9 mouse cellular contexts compared by ENCODE assay signal in the genomic region with DNA sequence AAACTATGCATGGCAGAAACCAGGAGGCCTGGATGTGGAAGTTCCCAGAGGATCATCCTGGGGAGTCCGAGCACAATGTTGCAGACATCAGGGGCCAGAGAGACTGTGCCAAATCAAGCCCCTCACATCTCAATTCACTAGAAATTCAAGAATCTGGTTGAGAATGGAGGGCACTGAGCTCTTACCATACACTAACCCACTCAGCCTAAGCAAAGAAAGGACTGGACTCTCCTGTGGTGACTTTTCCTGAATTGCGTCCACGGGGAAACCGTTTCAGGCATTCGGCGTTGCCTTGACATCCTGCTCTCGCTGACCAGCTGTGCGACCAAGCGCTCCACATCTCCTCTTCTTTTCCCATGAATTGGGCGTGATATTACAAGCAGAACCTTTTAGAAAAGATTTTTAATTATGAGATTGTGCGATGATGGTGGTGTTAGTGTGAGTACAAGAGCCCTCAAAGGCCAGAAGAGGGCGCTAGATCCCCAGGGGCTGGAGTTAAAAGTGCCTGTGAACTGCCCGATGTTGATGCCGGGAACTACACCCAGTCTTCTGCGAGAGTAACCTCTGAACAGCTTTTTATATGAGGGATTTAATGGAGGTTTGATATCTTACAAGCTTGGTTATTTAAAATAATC. TPM values are rescaled to one million over a fixed set of nuclear protein-coding genes. Genes with fewer than 3 reads are reported as not detected.
DNase-seq lines count a peak whose midpoint lies in the region; ATAC-seq and TF ChIP-seq lines count a peak whose summit lies in the region.
"Had no signal": no experiment of that assay in that cellular context is flagged by ENCODE, and none has a peak within 500 bp of the region (broad histone marks: within the 10 kb centered on the region; RNA-seq: fewer than 3 reads in every experiment).

No protein-coding gene starts in this region.

- no peak for DNase-seq in lung, adult 2 months
- DNase-seq in lung, postnatal 25 days (ENCODE audit: low spot score) = no peak
- peak; percentile 20 to 45 (median 40) for DNase-seq in liver, embryonic 14.5 days (ENCODE audit: low read depth in 3 of 3, low spot score in 3 of 3)

- TF ChIP-seq POLR2A in lung, adult 2 months (IDR thresholded peaks at IDR 0.05; ENCODE audit: borderline replicate concordance, extremely low read depth, low read depth, low read length) = no peak
- TF ChIP-seq POLR2A in bone marrow, adult 2 months (IDR thresholded peaks at IDR 0.05; ENCODE audit: borderline replicate concordance, control insufficient read depth, low read depth, low read length) = no peak

- no peak overlapping the region for H3K27ac ChIP-seq in bone marrow, adult 2 months (ENCODE audit: control insufficient read depth, insufficient read depth, low read depth, low read length, poor library complexity)
- H3K27ac ChIP-seq in embryonic facial prominence, embryonic 13.5 days = no peak overlapping the region
- H3K27ac ChIP-seq in hindbrain, embryonic 16.5 days (ENCODE audit: low read depth, low read length) = no peak overlapping the region
- no peak overlapping the region for H3K27ac ChIP-seq in liver, embryonic 14.5 days
- H3K27ac ChIP-seq in neural tube, embryonic 13.5 days (replicated peaks) = no peak overlapping the region

- no peaks in the 10 kb centered on the region for H3K27me3 ChIP-seq in embryonic facial prominence, embryonic 13.5 days
- H3K27me3 ChIP-seq in hindbrain, embryonic 16.5 days (replicated peaks; ENCODE audit: control insufficient read depth, insufficient read depth, low read length) = no peaks in the 10 kb centered on the region; the same call in 1 of the 2 replicates
- peaks cover 3% of the 10 kb centered on the region for H3K27me3 ChIP-seq in liver, embryonic 14.5 days (ENCODE audit: control insufficient read depth, insufficient read depth, low read length)
- H3K27me3 ChIP-seq in neural tube, embryonic 13.5 days = peaks cover 4% of the 10 kb centered on the region; the same call in 1 of the 2 replicates

- no peak for ATAC-seq in embryonic facial prominence, embryonic 13.5 days (ENCODE audit: insufficient number of reproducible peaks, insufficient read depth, low FRiP score, low TSS enrichment, low read depth)
- peak; percentile 74 for ATAC-seq in hindbrain, embryonic 16.5 days
- no peak for ATAC-seq in liver, embryonic 14.5 days (ENCODE audit: insufficient read depth)
- peak; percentile 73 for ATAC-seq in neural tube, embryonic 13.5 days (ENCODE audit: low read depth)
- no peak for ATAC-seq in erythroid progenitor cell, adult 5-6 weeks (replicated peaks; ENCODE audit: low FRiP score, poor library complexity, severe bottlenecking)

- H3K4me1 ChIP-seq in lung, adult 2 months (ENCODE audit: control insufficient read depth, insufficient read depth, low read length) = no peaks in the 10 kb centered on the region; the same call in 1 of the 2 replicates
- peaks cover 2% of the 10 kb centered on the region; the same call in 1 of the 2 replicates for H3K4me1 ChIP-seq in bone marrow, adult 2 months (ENCODE audit: control insufficient read depth, insufficient read depth, low read length)
- H3K4me1 ChIP-seq in embryonic facial prominence, embryonic 13.5 days = peaks cover 9% of the 10 kb centered on the region; the same call in 1 of the 2 replicates
- H3K4me1 ChIP-seq in hindbrain, embryonic 16.5 days (ENCODE audit: control insufficient read depth, insufficient read depth, low read depth, low read length) = peaks cover 6% of the 10 kb centered on the region; the same call in 1 of the 2 replicates
- no peaks in the 10 kb centered on the region for H3K4me1 ChIP-seq in liver, embryonic 14.5 days (replicated peaks; ENCODE audit: control insufficient read depth in 2 of 2, insufficient read depth in 2 of 2, low read length in 1 of 2)
- H3K4me1 ChIP-seq in neural tube, embryonic 13.5 days (replicated peaks) = peaks cover 8% of the 10 kb centered on the region

- peak; percentile 69 for TF ChIP-seq CTCF in lung, adult 2 months (IDR thresholded peaks at IDR 0.05; ENCODE audit: insufficient read depth, low read length)
- peak; percentile 68 for TF ChIP-seq CTCF in bone marrow, adult 2 months (IDR thresholded peaks at IDR 0.05; ENCODE audit: control insufficient read depth, insufficient read depth, low read length)
- TF ChIP-seq CTCF in liver, embryonic 14.5 days (IDR thresholded peaks at IDR 0.05; ENCODE audit: low read depth) = peak; percentile 74

- H3K4me3 ChIP-seq in lung, adult 2 months (replicated peaks; ENCODE audit: extremely low read depth, low read depth, low read length) = no peak overlapping the region
- H3K4me3 ChIP-seq in bone marrow, adult 2 months (replicated peaks; ENCODE audit: control insufficient read depth, low read depth, low read length) = no peak overlapping the region
- H3K4me3 ChIP-seq in embryonic facial prominence, embryonic 13.5 days = peak overlapping the region; percentile 21; the same call in 1 of the 2 replicates
- peak overlapping the region; percentile 28 for H3K4me3 ChIP-seq in hindbrain, embryonic 16.5 days (ENCODE audit: low read length)
- H3K4me3 ChIP-seq in liver, embryonic 14.5 days (ENCODE audit: insufficient read depth in 1 of 2, low read depth in 2 of 2, low read length in 2 of 2) = no peak overlapping the region
- H3K4me3 ChIP-seq in neural tube, embryonic 13.5 days = peak overlapping the region; percentile 11
- H3K4me3 ChIP-seq: erythroblast, embryonic 14.5 days had no signal

- H3K9me3 ChIP-seq in embryonic facial prominence, embryonic 13.5 days = no peaks in the 10 kb centered on the region
- no peaks in the 10 kb centered on the region for H3K9me3 ChIP-seq in hindbrain, embryonic 16.5 days (ENCODE audit: control insufficient read depth, low read length)
- H3K9me3 ChIP-seq in liver, embryonic 14.5 days (ENCODE audit: control insufficient read depth, low read length) = no peaks in the 10 kb centered on the region
- H3K9me3 ChIP-seq in neural tube, embryonic 13.5 days = no peaks in the 10 kb centered on the region

- H3K9ac ChIP-seq in embryonic facial prominence, embryonic 13.5 days = no peak overlapping the region
- 0 out of 2 replicates have a peak overlapping the region, but pooled peaks have one; percentile 18 for H3K9ac ChIP-seq in hindbrain, embryonic 16.5 days (ENCODE audit: low read depth, low read length)
- H3K9ac ChIP-seq in liver, embryonic 14.5 days (replicated peaks) = no peak overlapping the region
- peak overlapping the region; percentile 41 for H3K9ac ChIP-seq in neural tube, embryonic 13.5 days

- TF ChIP-seq EP300 in liver, embryonic 14.5 days (IDR thresholded peaks at IDR 0.05; ENCODE audit: low read depth) = no peak

- H3K4me2 ChIP-seq in embryonic facial prominence, embryonic 13.5 days = peak overlapping the region; percentile 56
- peak overlapping the region; percentile 59 for H3K4me2 ChIP-seq in hindbrain, embryonic 16.5 days (ENCODE audit: low read length)
- peak overlapping the region; percentile 18 for H3K4me2 ChIP-seq in liver, embryonic 14.5 days (ENCODE audit: low read depth)
- H3K4me2 ChIP-seq in neural tube, embryonic 13.5 days = peak overlapping the region; percentile 47

- H3K36me3 ChIP-seq in embryonic facial prominence, embryonic 13.5 days = no peaks in the 10 kb centered on the region
- H3K36me3 ChIP-seq in hindbrain, embryonic 16.5 days (ENCODE audit: control insufficient read depth, insufficient read depth, low read length) = no peaks in the 10 kb centered on the region
- no peaks in the 10 kb centered on the region for H3K36me3 ChIP-seq in liver, embryonic 14.5 days (replicated peaks; ENCODE audit: control insufficient read depth, insufficient read depth, low read depth)
- no peaks in the 10 kb centered on the region for H3K36me3 ChIP-seq in neural tube, embryonic 13.5 days

- WGBS in lung, adult 2 months = 30% methylated on average over 15 of the region's 15 CpGs
- WGBS in bone marrow, adult 2 months = 39% methylated on average over 15 of the region's 15 CpGs
- WGBS in embryonic facial prominence, embryonic 13.5 days = 34% methylated on average over 15 of the region's 15 CpGs
- 28% methylated on average over 15 of the region's 15 CpGs for WGBS in hindbrain, embryonic 16.5 days
- WGBS in liver, embryonic 14.5 days (ENCODE audit: insufficient replicate concordance) = 37% methylated on average over 15 of the region's 15 CpGs
- 31% methylated on average over 15 of the region's 15 CpGs for WGBS in neural tube, embryonic 13.5 days

RNA-seq across cellular contexts. Expression of a gene that starts 43.0 kb away (rescaled TPM):
- polyA plus RNA-seq in lung, adult 2 months (2012; rRNA removed) = 73.2 and 121 TPM in 2 replicates
- 8.8 and 25.4 TPM in 2 replicates for polyA plus RNA-seq in bone marrow, adult 2 months (2011; ENCODE audit: insufficient read depth, insufficient read length, low replicate concordance, missing spikeins)
- 78.6 and 82.2 TPM in 2 replicates for polyA plus RNA-seq in embryonic facial prominence, embryonic 13.5 days (2015; fragmentation: Nextera tagmentation; extraction: Ambion mirVana)
- 43.4 and 46.0 TPM in 2 replicates for polyA plus RNA-seq in hindbrain, embryonic 16.5 days (2015; fragmentation: Nextera tagmentation; extraction: Ambion mirVana)
- 9.6 and 14.6 TPM in 2 replicates for polyA plus RNA-seq in liver, embryonic 14.5 days (2012; rRNA removed)
- 32.5 and 38.6 TPM in 2 replicates for polyA plus RNA-seq in liver, embryonic 14.5 days (2014; fragmentation: Nextera tagmentation; extraction: Ambion mirVana)
- 39.8 and 50.9 TPM in 2 replicates for polyA plus RNA-seq in neural tube, embryonic 13.5 days (2015; fragmentation: Nextera tagmentation; extraction: Ambion mirVana)
- total RNA-seq in erythroid progenitor cell, adult 5-6 weeks (2015; ENCODE audit: low replicate concordance) = 32.1 and 35.6 TPM in 2 replicates
- 24.4 and 27.0 TPM in 2 replicates for total RNA-seq in erythroid progenitor cell, adult 5-6 weeks (2017; ENCODE audit: low replicate concordance)

Comparison
In these comparisons a context has a peak if more than half of its experiments do, and no peak if none do; other contexts are left out.
1. DNase-seq: peak in liver, embryonic 14.5 days (3 of 3); none in lung, adult 2 months (single experiment) and lung, postnatal 25 days (single experiment).
2. H3K4me3 ChIP-seq: peak in embryonic facial prominence, embryonic 13.5 days (single experiment), hindbrain, embryonic 16.5 days (single experiment) and neural tube, embryonic 13.5 days (single experiment); none in lung, adult 2 months (single experiment), bone marrow, adult 2 months (single experiment) and liver, embryonic 14.5 days (0 of 2).
3. ATAC-seq: peak in hindbrain, embryonic 16.5 days (single experiment) and neural tube, embryonic 13.5 days (single experiment); none in embryonic facial prominence, embryonic 13.5 days (single experiment), liver, embryonic 14.5 days (single experiment) and erythroid progenitor cell, adult 5-6 weeks (single experiment).
4. H3K9ac ChIP-seq: peak in hindbrain, embryonic 16.5 days (single experiment) and neural tube, embryonic 13.5 days (single experiment); none in embryonic facial prominence, embryonic 13.5 days (single experiment) and liver, embryonic 14.5 days (single experiment).
5. Peak in every context shown above with its lines, with median percentiles within 50 percentile points of each other: CTCF ChIP-seq and H3K4me2 ChIP-seq.